Mouse (Mus musculus) liver, postnatal 0 days (tissue): ENCODE measurements around the gene Pcdh15. TPM values are rescaled to one million over a fixed set of nuclear protein-coding genes. Genes with fewer than 3 reads are reported as not detected.

Experiments
- ATAC-seq: fragments of 200-750 bp; cut with Nextera tagmentation; 2 replicates; pipeline ENCODE4 v1.8.0; 2017; ENCODE audit warnings: mild to moderate bottlenecking, moderate library complexity
- DNase-seq: peaks from one replicate; pipeline ENCODE4 v3.0.0-alpha.2; 2016
- H3K27ac ChIP-seq: fragments of 300-500 bp; sonication (generic); 2 replicates; pipeline ENCODE4 v1.5.1; 2014; ENCODE audit warnings: antibody characterized with exemption, moderate library complexity, mild to moderate bottlenecking, low read depth
- H3K27me3 ChIP-seq: fragments of 300-500 bp; sonication (generic); 2 replicates; pipeline ENCODE4 v1.6.1; 2014; ENCODE audit warnings: low read length, control low read depth, mixed read lengths; ENCODE audit not compliant: insufficient read depth
- H3K36me3 ChIP-seq: fragments of 300-500 bp; sonication (generic); replicated peaks from 2 replicates; pipeline ENCODE4 v1.6.1; 2014; ENCODE audit warnings: mild to moderate bottlenecking, control low read depth, low read length, moderate library complexity, mixed read lengths; ENCODE audit not compliant: insufficient read depth
- H3K4me1 ChIP-seq: fragments of 300-500 bp; sonication (generic); 2 replicates; pipeline ENCODE4 v1.6.1; 2014; ENCODE audit warnings: antibody characterized with exemption, mild to moderate bottlenecking, control low read depth; ENCODE audit not compliant: insufficient read depth
- H3K4me2 ChIP-seq: fragments of 300-500 bp; sonication (generic); 2 replicates; pipeline ENCODE4 v1.6.1; 2014; ENCODE audit warnings: low read depth, mild to moderate bottlenecking, low read length, moderate library complexity, mixed read lengths
- H3K4me3 ChIP-seq: fragments of 300-500 bp; sonication (generic); 2 replicates; pipeline ENCODE4 v1.5.1; 2014; ENCODE audit warnings: low read depth, low read length
- H3K9ac ChIP-seq: fragments of 300-500 bp; sonication (generic); replicated peaks from 2 replicates; pipeline ENCODE4 v1.6.1; 2014; ENCODE audit warnings: mild to moderate bottlenecking, moderate library complexity
- H3K9me3 ChIP-seq: fragments of 300-500 bp; sonication (generic); 2 replicates; pipeline ENCODE4 v1.6.1; 2016; ENCODE audit warnings: mild to moderate bottlenecking, control low read depth, low read length, mixed read lengths
- CTCF ChIP-seq: sonication (generic); IDR thresholded peaks from 2 replicates; pipeline ENCODE4 v1.5.1; 2016; ENCODE audit warnings: antibody characterized with exemption, low read depth
- EP300 ChIP-seq: IDR thresholded peaks from 2 replicates; pipeline ENCODE4 v1.6.1; 2016; ENCODE audit warnings: antibody characterized with exemption, low read depth, mild to moderate bottlenecking
- WGBS: fragments of 180-500 bp; shearing (Covaris S2); extraction: QIAGEN DNeasy Blood & Tissue Kit; methylation state at CpG from one replicate; pipeline ENCODE4 v1.1.7; 2014; ENCODE audit not compliant: insufficient replicate concordance; 5-methylcytosine and 5-hydroxymethylcytosine counted together
- polyA plus RNA-seq: library from polyadenylated mRNA; unstranded; fragments of >200 nt; fragmentation: Nextera tagmentation; extraction: Ambion mirVana; gene quantifications from 2 replicates; pipeline ENCODE4 v1.2.1, GENCODE M21; 2015

Pcdh15 gene
- polyA plus RNA-seq, 1 experiment from 2014 or later = 0.04 TPM

- DNase-seq (no peak), ATAC-seq (no peak)
- H3K27ac ChIP-seq = no peak overlapping the region
- H3K4me2 ChIP-seq = no peak overlapping the region
- H3K9me3 ChIP-seq = no peaks in the 10 kb centered on the region
- H3K36me3 ChIP-seq = no peaks in the 10 kb centered on the region
- no peak overlapping the region for H3K9ac ChIP-seq
- H3K4me1 ChIP-seq = no peaks in the 10 kb centered on the region
- no peaks in the 10 kb centered on the region for H3K27me3 ChIP-seq
- no peak for TF ChIP-seq CTCF
- no peak for TF ChIP-seq EP300
- no peak overlapping the region for H3K4me3 ChIP-seq
- 63% methylated on average over 5 of the region's 5 CpGs for WGBS
These were observed 779.0 kb downstream of the Pcdh15 start for GRCm38 (mm10) chr10:73878055-73878728.

- Histone ChIP-seq H3K9ac (no peak overlapping the region), H3K27me3 (no peaks in the 10 kb centered on the region), H3K36me3 (no peaks in the 10 kb centered on the region), H3K4me1 (no peaks in the 10 kb centered on the region), H3K27ac (no peak overlapping the region), H3K9me3 (no peaks in the 10 kb centered on the region), H3K4me2 (no peak overlapping the region), H3K4me3 (no peak overlapping the region)
- no peak for DNase-seq
- no peak for ATAC-seq
- TF ChIP-seq CTCF (no peak), EP300 (no peak)
- 79% methylated on average over 4 of the region's 4 CpGs for WGBS
These were observed 779.6 kb downstream of the Pcdh15 start for GRCm38 (mm10) chr10:73878729-73879067.

GRCm38 (mm10) chr10:73887771-73888170, 788.6 kb downstream of the Pcdh15 start:
- no peak overlapping the region for H3K27ac ChIP-seq
- no peaks in the 10 kb centered on the region for H3K9me3 ChIP-seq
- no peak overlapping the region for H3K4me3 ChIP-seq
- TF ChIP-seq EP300 (no peak), CTCF (no peak)
- H3K9ac ChIP-seq = no peak overlapping the region
- no peaks in the 10 kb centered on the region for H3K27me3 ChIP-seq
- no peaks in the 10 kb centered on the region for H3K36me3 ChIP-seq
- no peaks in the 10 kb centered on the region for H3K4me1 ChIP-seq
- ATAC-seq = no peak
- WGBS = 73% methylated on average over 4 of the region's 4 CpGs
- DNase-seq = no peak
- no peak overlapping the region for H3K4me2 ChIP-seq

- TF ChIP-seq CTCF (no peak), EP300 (no peak)
- 73% methylated on average over 4 of the region's 4 CpGs for WGBS
- ATAC-seq (no peak), DNase-seq (no peak)
- Histone ChIP-seq H3K4me3 (no peak overlapping the region), H3K4me2 (no peak overlapping the region), H3K9ac (no peak overlapping the region), H3K4me1 (no peaks in the 10 kb centered on the region), H3K9me3 (no peaks in the 10 kb centered on the region), H3K27ac (no peak overlapping the region), H3K27me3 (no peaks in the 10 kb centered on the region), H3K36me3 (no peaks in the 10 kb centered on the region)
These were observed 793.1 kb downstream of the Pcdh15 start for GRCm38 (mm10) chr10:73892251-73892650.

- H3K27me3 ChIP-seq = no peaks in the 10 kb centered on the region
- ATAC-seq = no peak
- TF ChIP-seq CTCF (no peak), EP300 (no peak)
These were observed 797.0 kb downstream of the Pcdh15 start for GRCm38 (mm10) chr10:73896086-73896607.

GRCm38 (mm10) chr10:73899165-73899564, 800.0 kb downstream of the Pcdh15 start:
- no peaks in the 10 kb centered on the region for H3K27me3 ChIP-seq
- H3K9me3 ChIP-seq = no peaks in the 10 kb centered on the region
- H3K9ac ChIP-seq = no peak overlapping the region
- no peak overlapping the region for H3K4me3 ChIP-seq
- 76% methylated on average over 3 of the region's 3 CpGs for WGBS
- no peaks in the 10 kb centered on the region for H3K4me1 ChIP-seq
- no peaks in the 10 kb centered on the region for H3K36me3 ChIP-seq
- DNase-seq (no peak), ATAC-seq (no peak)
- no peak for TF ChIP-seq EP300
- no peak for TF ChIP-seq CTCF
- H3K27ac ChIP-seq = no peak overlapping the region
- no peak overlapping the region for H3K4me2 ChIP-seq

More at GRCm38 (mm10) chr10:73896086-73896607, 797.0 kb downstream of the Pcdh15 start:
- Histone ChIP-seq H3K36me3 (no peaks in the 10 kb centered on the region), H3K4me3 (no peak overlapping the region), H3K9me3 (no peaks in the 10 kb centered on the region), H3K4me1 (no peaks in the 10 kb centered on the region), H3K27ac (no peak overlapping the region), H3K4me2 (no peak overlapping the region), H3K9ac (no peak overlapping the region)
- no peak for DNase-seq

GRCm38 (mm10) chr10:73907626-73908025, 808.5 kb downstream of the Pcdh15 start:
- no peaks in the 10 kb centered on the region for H3K36me3 ChIP-seq
- ATAC-seq (no peak), DNase-seq (no peak)
- TF ChIP-seq EP300 = no peak
- no peak for TF ChIP-seq CTCF
- H3K4me1 ChIP-seq = no peaks in the 10 kb centered on the region
- no peak overlapping the region for H3K4me2 ChIP-seq
- 52% methylated on average over 1 of the region's 1 CpGs for WGBS
- no peak overlapping the region for H3K27ac ChIP-seq
- no peaks in the 10 kb centered on the region for H3K27me3 ChIP-seq
- no peak overlapping the region for H3K9ac ChIP-seq
- no peak overlapping the region for H3K4me3 ChIP-seq
- no peaks in the 10 kb centered on the region for H3K9me3 ChIP-seq
